Mouse (Mus musculus) adrenal gland, adult 8-10 months (tissue): ENCODE measurements at regions not wholly inside any gene's neighbourhood (a gene's known extent, or its start where the extent isn't known, plus 50 kb on each side); places are given as distances from the start of the nearest gene placed in this dataset.

Experiments used
- DNase-seq: peaks from one replicate; pipeline ENCODE4 v3.0.0; 2022

- DNase-seq = no peak
Measured at GRCm38 (mm10) chr7:124676854-124677515, 694.3 kb downstream of the Hs3st4 start.

GRCm38 (mm10) chr7:124680561-124680960, 697.9 kb downstream of the Hs3st4 start:
- DNase-seq = no peak

- DNase-seq = no peak
Measured at GRCm38 (mm10) chr7:124681212-124681611, 698.5 kb downstream of the Hs3st4 start.

- DNase-seq = no peak
Measured at GRCm38 (mm10) chr7:124681820-124682219, 699.2 kb downstream of the Hs3st4 start.

GRCm38 (mm10) chr7:124685424-124685823, 702.8 kb downstream of the Hs3st4 start:
- DNase-seq = peak; percentile 5

- DNase-seq = no peak
Measured at GRCm38 (mm10) chr7:124704163-124704824, 721.6 kb downstream of the Hs3st4 start.

GRCm38 (mm10) chr7:124707143-124707542, 724.5 kb downstream of the Hs3st4 start:
- DNase-seq = no peak

GRCm38 (mm10) chr7:124708771-124709485, 726.3 kb downstream of the Hs3st4 start:
- peak; percentile 20 for DNase-seq

GRCm38 (mm10) chr7:124720927-124721326, 723.5 kb upstream of the Kdm8 start:
- no peak for DNase-seq

- no peak for DNase-seq
Measured at GRCm38 (mm10) chr7:124742086-124742485, 702.4 kb upstream of the Kdm8 start.

GRCm38 (mm10) chr7:124746321-124746720, 698.2 kb upstream of the Kdm8 start:
- no peak for DNase-seq

GRCm38 (mm10) chr7:124748396-124748795, 696.1 kb upstream of the Kdm8 start:
- no peak for DNase-seq

- DNase-seq = no peak
Measured at GRCm38 (mm10) chr7:124759084-124759483, 685.4 kb upstream of the Kdm8 start.

GRCm38 (mm10) chr7:124777822-124778221, 666.7 kb upstream of the Kdm8 start:
- DNase-seq = no peak

- no peak for DNase-seq
Measured at GRCm38 (mm10) chr7:124782816-124783215, 661.7 kb upstream of the Kdm8 start.

GRCm38 (mm10) chr7:124784995-124785394, 659.5 kb upstream of the Kdm8 start:
- DNase-seq = no peak

GRCm38 (mm10) chr7:124785896-124786295, 658.6 kb upstream of the Kdm8 start:
- no peak for DNase-seq

- DNase-seq = no peak
Measured at GRCm38 (mm10) chr7:124788781-124789180, 655.7 kb upstream of the Kdm8 start.

GRCm38 (mm10) chr7:124803101-124803500, 641.4 kb upstream of the Kdm8 start:
- no peak for DNase-seq

- no peak for DNase-seq
Measured at GRCm38 (mm10) chr7:124834692-124835091, 609.8 kb upstream of the Kdm8 start.

GRCm38 (mm10) chr7:124836531-124836930, 607.9 kb upstream of the Kdm8 start:
- no peak for DNase-seq

- no peak for DNase-seq
Measured at GRCm38 (mm10) chr7:124855056-124855455, 589.4 kb upstream of the Kdm8 start.

- DNase-seq = no peak
Measured at GRCm38 (mm10) chr7:124857106-124857505, 587.4 kb upstream of the Kdm8 start.

GRCm38 (mm10) chr7:124861397-124861796, 583.1 kb upstream of the Kdm8 start:
- no peak for DNase-seq
